8 mouse cellular contexts compared by ENCODE assay signal in the genomic region with DNA sequence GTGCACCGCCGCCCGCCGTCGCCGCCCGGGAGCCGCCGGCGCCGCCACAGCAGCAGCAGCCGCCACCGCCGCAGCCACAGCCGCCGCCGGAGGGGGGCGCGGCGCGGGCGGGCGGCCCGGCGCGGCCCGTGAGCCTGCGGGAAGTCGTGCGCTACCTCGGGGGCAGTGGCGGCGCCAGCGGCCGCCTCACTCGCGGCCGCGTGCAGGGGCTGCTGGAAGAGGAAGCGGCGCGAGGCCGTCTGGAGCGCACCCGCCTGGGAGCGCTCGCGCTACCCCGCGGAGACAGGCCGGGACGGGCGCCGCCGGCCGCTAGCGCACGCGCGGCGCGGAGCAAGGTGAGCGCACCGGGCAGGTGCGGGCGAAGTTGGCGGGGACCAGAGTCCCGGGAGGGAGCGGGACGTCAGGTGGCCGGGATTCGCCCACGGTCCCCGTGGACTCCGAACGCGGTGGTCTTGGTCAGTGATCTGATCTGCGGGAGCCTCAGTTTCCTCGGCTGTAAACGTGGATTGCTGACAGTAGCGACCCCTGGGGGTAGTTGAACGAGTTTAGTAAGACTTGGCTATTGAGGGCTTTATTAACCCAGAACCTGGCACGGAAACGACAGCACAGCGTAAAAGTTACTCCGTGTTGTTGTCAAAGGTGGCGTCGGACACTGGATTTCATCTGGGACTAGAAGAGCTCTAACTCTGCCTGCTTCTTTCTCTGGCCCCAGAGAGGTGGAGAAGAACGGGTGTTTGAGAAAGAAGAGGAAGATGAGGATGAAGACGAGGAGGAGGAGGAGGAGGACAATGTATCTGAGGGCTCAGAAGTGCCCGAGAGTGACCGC. TPM values are rescaled to one million over a fixed set of nuclear protein-coding genes. Genes with fewer than 3 reads are reported as not detected.
DNase-seq lines count a peak whose midpoint lies in the region; ATAC-seq and TF ChIP-seq lines count a peak whose summit lies in the region.

No protein-coding gene starts in this region.

- peak overlapping the region; percentile 61 for H3K27ac ChIP-seq in layer of hippocampus, adult 2 months
- H3K27ac ChIP-seq in bone marrow macrophage, adult 2 months (ENCODE audit: insufficient read depth, low read depth, low read length) = peak overlapping the region; percentile 55
- peak overlapping the region; percentile 88 for H3K27ac ChIP-seq in forebrain, embryonic 10.5 days
- peak overlapping the region; percentile 88 for H3K27ac ChIP-seq in hindbrain, embryonic 13.5 days
- peak overlapping the region; percentile 87 for H3K27ac ChIP-seq in limb, embryonic 13.5 days
- peak overlapping the region; percentile 87 for H3K27ac ChIP-seq in midbrain, embryonic 12.5 days (replicated peaks)

- H3K9ac ChIP-seq in hindbrain, embryonic 13.5 days = peak overlapping the region; percentile 83
- peak overlapping the region; percentile 82 for H3K9ac ChIP-seq in limb, embryonic 13.5 days
- peak overlapping the region; percentile 75 for H3K9ac ChIP-seq in midbrain, embryonic 12.5 days (replicated peaks)

- H3K4me2 ChIP-seq in hindbrain, embryonic 13.5 days = peak overlapping the region; percentile 79
- H3K4me2 ChIP-seq in limb, embryonic 13.5 days (replicated peaks) = peak overlapping the region; percentile 85
- H3K4me2 ChIP-seq in midbrain, embryonic 12.5 days (replicated peaks) = peak overlapping the region; percentile 86

- peak; percentile 14; the same call in 1 of the 2 replicates for ATAC-seq in hindbrain, embryonic 13.5 days (ENCODE audit: low FRiP score)
- ATAC-seq in limb, embryonic 13.5 days (ENCODE audit: low FRiP score, low read depth) = no peak
- no peak for ATAC-seq in midbrain, embryonic 12.5 days (ENCODE audit: low FRiP score, low read depth)

- no peak for TF ChIP-seq POLR2A in bone marrow macrophage, adult 2 months (IDR thresholded peaks at IDR 0.05; ENCODE audit: borderline replicate concordance, low read depth, low read length)

- peak; percentile 43 to 48 for DNase-seq in layer of hippocampus, adult 2 months (ENCODE audit: low spot score in 2 of 2)
- DNase-seq in layer of hippocampus, adult 11-12 months (ENCODE audit: low spot score) = no peak
- peak; percentile 68 for DNase-seq in forebrain, embryonic 10.5 days (ENCODE audit: extremely low spot score, low spot score)
- DNase-seq in spleen, postnatal 4 days (ENCODE audit: low spot score in 2 of 2) = peak; percentile 66 to 86

- TF ChIP-seq CTCF in layer of hippocampus, adult 2 months (conservative IDR thresholded peaks at IDR 0.05) = peak; percentile 75
- no peak; the same call in 1 of the 2 replicates for TF ChIP-seq CTCF in bone marrow macrophage, adult 2 months (IDR thresholded peaks at IDR 0.05; ENCODE audit: low read depth, low read length)

- H3K27me3 ChIP-seq in forebrain, embryonic 10.5 days (ENCODE audit: poor library complexity, severe bottlenecking) = peaks cover 51% of the 10 kb centered on the region
- H3K27me3 ChIP-seq in hindbrain, embryonic 13.5 days = peaks cover 31% of the 10 kb centered on the region
- 0 out of 2 replicates have a peak, but pooled peaks cover 12% of the 10 kb centered on the region for H3K27me3 ChIP-seq in limb, embryonic 13.5 days
- peaks cover 45% of the 10 kb centered on the region for H3K27me3 ChIP-seq in midbrain, embryonic 12.5 days

- peaks cover 63% of the 10 kb centered on the region for H3K36me3 ChIP-seq in forebrain, embryonic 10.5 days (replicated peaks)
- H3K36me3 ChIP-seq in hindbrain, embryonic 13.5 days = peaks cover 27% of the 10 kb centered on the region
- peaks cover 53% of the 10 kb centered on the region for H3K36me3 ChIP-seq in limb, embryonic 13.5 days
- H3K36me3 ChIP-seq in midbrain, embryonic 12.5 days = peaks cover 21% of the 10 kb centered on the region

- peak overlapping the region; percentile 68 for H3K4me3 ChIP-seq in layer of hippocampus, adult 2 months
- peak overlapping the region; percentile 67 for H3K4me3 ChIP-seq in bone marrow macrophage, adult 2 months (ENCODE audit: insufficient read depth, low read length)
- H3K4me3 ChIP-seq in forebrain, embryonic 10.5 days = peak overlapping the region; percentile 85
- peak overlapping the region; percentile 76 for H3K4me3 ChIP-seq in hindbrain, embryonic 13.5 days
- peak overlapping the region; percentile 75 for H3K4me3 ChIP-seq in limb, embryonic 13.5 days
- H3K4me3 ChIP-seq in midbrain, embryonic 12.5 days = peak overlapping the region; percentile 86

- no peaks in the 10 kb centered on the region for H3K9me3 ChIP-seq in forebrain, embryonic 10.5 days
- no peaks in the 10 kb centered on the region for H3K9me3 ChIP-seq in hindbrain, embryonic 13.5 days
- no peaks in the 10 kb centered on the region for H3K9me3 ChIP-seq in limb, embryonic 13.5 days
- H3K9me3 ChIP-seq in midbrain, embryonic 12.5 days = no peaks in the 10 kb centered on the region

- H3K4me1 ChIP-seq in bone marrow macrophage, adult 2 months (ENCODE audit: control insufficient read depth, insufficient read depth, low read length) = peaks cover 23% of the 10 kb centered on the region
- H3K4me1 ChIP-seq in forebrain, embryonic 10.5 days = peaks cover 55% of the 10 kb centered on the region
- peaks cover 38% of the 10 kb centered on the region for H3K4me1 ChIP-seq in hindbrain, embryonic 13.5 days (replicated peaks)
- H3K4me1 ChIP-seq in limb, embryonic 13.5 days = peaks cover 46% of the 10 kb centered on the region
- peaks cover 39% of the 10 kb centered on the region for H3K4me1 ChIP-seq in midbrain, embryonic 12.5 days

- WGBS in forebrain, embryonic 10.5 days = 6% methylated on average over 89 of the region's 92 CpGs
- WGBS in hindbrain, embryonic 13.5 days = 1% methylated on average over 61 of the region's 92 CpGs
- 1% methylated on average over 70 of the region's 92 CpGs for WGBS in limb, embryonic 13.5 days
- WGBS in midbrain, embryonic 12.5 days = 1% methylated on average over 67 of the region's 92 CpGs

RNA-seq across cellular contexts. Expression of gene Samd1, which starts 1.0 kb away (rescaled TPM):
- 10 to 100 TPM; 40.7 to 41.2 TPM for total RNA-seq in layer of hippocampus, adult 2 months (2021)
- 70.3 and 82.9 TPM in 2 replicates for polyA plus RNA-seq in bone marrow macrophage, adult 2 months (2012; ENCODE audit: insufficient read depth, insufficient read length, missing spikeins)
- 10.2 and 10.3 TPM in 2 replicates for polyA plus RNA-seq in forebrain, embryonic 10.5 days (2016; fragmentation: Nextera tagmentation; extraction: Ambion mirVana)
- polyA plus RNA-seq in hindbrain, embryonic 13.5 days (2015; fragmentation: Nextera tagmentation; extraction: Ambion mirVana) = 8.2 and 9.3 TPM in 2 replicates
- polyA plus RNA-seq in limb, embryonic 13.5 days (2015; fragmentation: Nextera tagmentation; extraction: Ambion mirVana) = 12.3 and 12.4 TPM in 2 replicates
- 7.7 and 9.7 TPM in 2 replicates for polyA plus RNA-seq in midbrain, embryonic 12.5 days (2016; fragmentation: Nextera tagmentation; extraction: Ambion mirVana)

RNA-seq across cellular contexts. Expression of gene 1700067K01Rik, which starts 2.9 kb away (rescaled TPM):
- under 1 TPM; 0.66 to 0.82 TPM for total RNA-seq in layer of hippocampus, adult 2 months (2021)
- 0.56 TPM in 1 of 2 replicates, not detected in the other for polyA plus RNA-seq in bone marrow macrophage, adult 2 months (2012; ENCODE audit: insufficient read depth, insufficient read length, missing spikeins)
- polyA plus RNA-seq in forebrain, embryonic 10.5 days (2016; fragmentation: Nextera tagmentation; extraction: Ambion mirVana) = 0.49 and 0.63 TPM in 2 replicates
- polyA plus RNA-seq in hindbrain, embryonic 13.5 days (2015; fragmentation: Nextera tagmentation; extraction: Ambion mirVana) = 0.65 and 0.71 TPM in 2 replicates
- 1.3 and 1.4 TPM in 2 replicates for polyA plus RNA-seq in limb, embryonic 13.5 days (2015; fragmentation: Nextera tagmentation; extraction: Ambion mirVana)
- polyA plus RNA-seq in midbrain, embryonic 12.5 days (2016; fragmentation: Nextera tagmentation; extraction: Ambion mirVana) = 0.89 and 1.1 TPM in 2 replicates

RNA-seq across cellular contexts. Expression of gene 2210011C24Rik, which starts 13.5 kb away (rescaled TPM):
- total RNA-seq in layer of hippocampus, adult 2 months (2021) = 1 to 10 TPM in 1 of 2 experiments, not detected in 1; 1.1 TPM
- polyA plus RNA-seq in bone marrow macrophage, adult 2 months (2012; ENCODE audit: insufficient read depth, insufficient read length, missing spikeins) = 2.4 and 2.8 TPM in 2 replicates
- 0.42 and 0.79 TPM in 2 replicates for polyA plus RNA-seq in forebrain, embryonic 10.5 days (2016; fragmentation: Nextera tagmentation; extraction: Ambion mirVana)
- polyA plus RNA-seq in hindbrain, embryonic 13.5 days (2015; fragmentation: Nextera tagmentation; extraction: Ambion mirVana) = 0.68 TPM in 1 of 2 replicates, not detected in the other
- 0.22 and 0.31 TPM in 2 replicates for polyA plus RNA-seq in limb, embryonic 13.5 days (2015; fragmentation: Nextera tagmentation; extraction: Ambion mirVana)
- polyA plus RNA-seq in midbrain, embryonic 12.5 days (2016; fragmentation: Nextera tagmentation; extraction: Ambion mirVana) = not detected in 2 replicates

RNA-seq across cellular contexts. Expression of gene Palm3, which starts 22.8 kb away (rescaled TPM):
- 1 to 10 TPM; 2.8 TPM for total RNA-seq in layer of hippocampus, adult 2 months (2021)
- not detected in 2 replicates for polyA plus RNA-seq in bone marrow macrophage, adult 2 months (2012; ENCODE audit: insufficient read depth, insufficient read length, missing spikeins)
- polyA plus RNA-seq in forebrain, embryonic 10.5 days (2016; fragmentation: Nextera tagmentation; extraction: Ambion mirVana) = 7.8 and 8.2 TPM in 2 replicates
- 5.9 and 6.8 TPM in 2 replicates for polyA plus RNA-seq in hindbrain, embryonic 13.5 days (2015; fragmentation: Nextera tagmentation; extraction: Ambion mirVana)
- 6.6 and 7.6 TPM in 2 replicates for polyA plus RNA-seq in limb, embryonic 13.5 days (2015; fragmentation: Nextera tagmentation; extraction: Ambion mirVana)
- 3.5 and 3.9 TPM in 2 replicates for polyA plus RNA-seq in midbrain, embryonic 12.5 days (2016; fragmentation: Nextera tagmentation; extraction: Ambion mirVana)

RNA-seq across cellular contexts. Expression of gene Prkaca, which starts 25.7 kb away (rescaled TPM):
- total RNA-seq in layer of hippocampus, adult 2 months (2021) = 100 to 1,000 TPM; 256 to 257 TPM
- polyA plus RNA-seq in bone marrow macrophage, adult 2 months (2012; ENCODE audit: insufficient read depth, insufficient read length, missing spikeins) = 73.1 and 81.8 TPM in 2 replicates
- 148 and 158 TPM in 2 replicates for polyA plus RNA-seq in forebrain, embryonic 10.5 days (2016; fragmentation: Nextera tagmentation; extraction: Ambion mirVana)
- polyA plus RNA-seq in hindbrain, embryonic 13.5 days (2015; fragmentation: Nextera tagmentation; extraction: Ambion mirVana) = 188 and 191 TPM in 2 replicates
- 169 and 174 TPM in 2 replicates for polyA plus RNA-seq in limb, embryonic 13.5 days (2015; fragmentation: Nextera tagmentation; extraction: Ambion mirVana)
- 193 and 207 TPM in 2 replicates for polyA plus RNA-seq in midbrain, embryonic 12.5 days (2016; fragmentation: Nextera tagmentation; extraction: Ambion mirVana)
